Mouse (Mus musculus): Measurements from ENCODE around the gene Lpp. TPM values are rescaled to one million over a fixed set of nuclear protein-coding genes. Genes with fewer than 3 reads are reported as not detected.

The Lpp gene
- polyA plus RNA-seq, 1 experiment: not detected

- no peak for TF ChIP-seq GATA1 (IDR thresholded peaks at IDR 0.05; ENCODE audit: low read length)
These were observed 579.8 kb downstream of the Lpp start for GRCm38 (mm10) chr16:24973009-24973631.

- TF ChIP-seq GATA1 (IDR thresholded peaks at IDR 0.05; ENCODE audit: low read length): no peak
These were observed 584.5 kb downstream of the Lpp start for GRCm38 (mm10) chr16:24977771-24978170.

- no peak for TF ChIP-seq GATA1 (IDR thresholded peaks at IDR 0.05; ENCODE audit: low read length)
These were observed 584.9 kb downstream of the Lpp start for GRCm38 (mm10) chr16:24978226-24978625.

- TF ChIP-seq GATA1 (IDR thresholded peaks at IDR 0.05; ENCODE audit: low read length): no peak
These were observed 586.1 kb downstream of the Lpp start for GRCm38 (mm10) chr16:24979391-24979790.

GRCm38 (mm10) chr16:24982828-24983227 lies 589.5 kb downstream of the Lpp start:
- no peak for TF ChIP-seq GATA1 (IDR thresholded peaks at IDR 0.05; ENCODE audit: low read length)

GRCm38 (mm10) chr16:24990331-24990730 lies 597.0 kb downstream of the Lpp start:
- no peak for TF ChIP-seq GATA1 (IDR thresholded peaks at IDR 0.05; ENCODE audit: low read length)

- TF ChIP-seq GATA1 (IDR thresholded peaks at IDR 0.05; ENCODE audit: low read length): no peak
These were observed 597.8 kb downstream of the Lpp start for GRCm38 (mm10) chr16:24991059-24991541.

- no peak for TF ChIP-seq GATA1 (IDR thresholded peaks at IDR 0.05; ENCODE audit: low read length)
These were observed 598.7 kb downstream of the Lpp start for GRCm38 (mm10) chr16:24991995-24992394.

- no peak for TF ChIP-seq GATA1 (IDR thresholded peaks at IDR 0.05; ENCODE audit: low read length)
These were observed 599.2 kb downstream of the Lpp start for GRCm38 (mm10) chr16:24992494-24992893.

GRCm38 (mm10) chr16:25010980-25011877 lies 617.9 kb downstream of the Lpp start:
- TF ChIP-seq GATA1 (IDR thresholded peaks at IDR 0.05; ENCODE audit: low read length): no peak

GRCm38 (mm10) chr16:25012938-25013337 lies 619.6 kb downstream of the Lpp start:
- no peak for TF ChIP-seq GATA1 (IDR thresholded peaks at IDR 0.05; ENCODE audit: low read length)

- no peak for TF ChIP-seq GATA1 (IDR thresholded peaks at IDR 0.05; ENCODE audit: low read length)
These were observed 623.0 kb downstream of the Lpp start for GRCm38 (mm10) chr16:25016261-25016836.

- TF ChIP-seq GATA1 (IDR thresholded peaks at IDR 0.05; ENCODE audit: low read length): no peak
These were observed 623.7 kb downstream of the Lpp start for GRCm38 (mm10) chr16:25017046-25017445.

GRCm38 (mm10) chr16:25024591-25024990 lies 631.3 kb downstream of the Lpp start:
- no peak for TF ChIP-seq GATA1 (IDR thresholded peaks at IDR 0.05; ENCODE audit: low read length)

- no peak for TF ChIP-seq GATA1 (IDR thresholded peaks at IDR 0.05; ENCODE audit: low read length)
These were observed 632.9 kb downstream of the Lpp start for GRCm38 (mm10) chr16:25026191-25026590.

- no peak for TF ChIP-seq GATA1 (IDR thresholded peaks at IDR 0.05; ENCODE audit: low read length)
These were observed 636.2 kb downstream of the Lpp start for GRCm38 (mm10) chr16:25029548-25029947.
